Mouse (Mus musculus) heart, embryonic 14.5 days (tissue): ENCODE results near the gene Pfkfb4. TPM values are rescaled to one million over a fixed set of nuclear protein-coding genes. Genes with fewer than 3 reads are reported as not detected.

ENCODE experiments used
- ATAC-seq: fragments of 200-750 bp; cut with Nextera tagmentation; 2 replicates; pipeline ENCODE4 v1.8.0; 2017; ENCODE audit warnings: low read depth, moderate TSS enrichment; ENCODE audit not compliant: insufficient number of reproducible peaks, insufficient read depth, low FRiP score
- H3K27ac ChIP-seq, 2 experiments: fragments of 200-500 bp in 1 of 2; fragments of 300-500 bp in 1 of 2; sonication (generic) in 1 of 2; replicated peaks in 1 of 2; 2 replicates each; pipeline ENCODE4 v1.5.1; 2012 to 2014; ENCODE audit warnings: low read depth in 2 of 2, low read length in 2 of 2, control low read depth in 1 of 2, mild to moderate bottlenecking in 1 of 2, mixed read lengths in 1 of 2; ENCODE audit not compliant: control insufficient read depth in 1 of 2, insufficient read depth in 1 of 2
- H3K27me3 ChIP-seq: fragments of 300-500 bp; sonication (generic); 2 replicates; pipeline ENCODE4 v1.6.1; 2014; ENCODE audit warnings: mild to moderate bottlenecking, low read length, control low read depth; ENCODE audit not compliant: control insufficient read depth, insufficient read depth
- H3K36me3 ChIP-seq: fragments of 300-500 bp; sonication (generic); 2 replicates; pipeline ENCODE4 v1.6.1; 2014; ENCODE audit warnings: mild to moderate bottlenecking, control low read depth, low read length, mixed read lengths; ENCODE audit not compliant: control insufficient read depth, insufficient read depth
- H3K4me1 ChIP-seq, 2 experiments: fragments of 200-500 bp in 1 of 2; fragments of 300-500 bp in 1 of 2; sonication (generic) in 1 of 2; 2 replicates each; pipeline ENCODE4 v1.6.1; 2012 to 2014; ENCODE audit warnings: low read length in 2 of 2, control low read depth in 1 of 2, mixed read lengths in 1 of 2; ENCODE audit not compliant: control insufficient read depth in 2 of 2, insufficient read depth in 2 of 2
- H3K4me2 ChIP-seq: fragments of 300-500 bp; sonication (generic); 2 replicates; pipeline ENCODE4 v1.6.1; 2014; ENCODE audit warnings: mild to moderate bottlenecking, low read length
- H3K4me3 ChIP-seq, 2 experiments: fragments of 200-500 bp in 1 of 2; fragments of 300-500 bp in 1 of 2; sonication (generic) in 1 of 2; 2 replicates each; pipeline ENCODE4 v1.5.1; 2012 to 2014; ENCODE audit warnings: low read length in 2 of 2, mild to moderate bottlenecking in 2 of 2, control low read depth in 1 of 2, low read depth in 1 of 2, moderate library complexity in 1 of 2; ENCODE audit not compliant: control insufficient read depth in 1 of 2, insufficient read depth in 1 of 2
- H3K9ac ChIP-seq: fragments of 300-500 bp; sonication (generic); 2 replicates; pipeline ENCODE4 v1.6.1; 2014; ENCODE audit warnings: mild to moderate bottlenecking, low read length
- H3K9me3 ChIP-seq: fragments of 300-500 bp; sonication (generic); 2 replicates; pipeline ENCODE4 v1.6.1; 2016; ENCODE audit warnings: low read length, control low read depth; ENCODE audit not compliant: control insufficient read depth
- WGBS: fragments of 180-500 bp; shearing (Covaris S2); extraction: QIAGEN DNeasy Blood & Tissue Kit; methylation state at CpG from one replicate; pipeline ENCODE4 v1.1.7; 2014; 5-methylcytosine and 5-hydroxymethylcytosine counted together
- polyA plus RNA-seq: library from polyadenylated mRNA; unstranded; fragments of >200 nt; fragmentation: Nextera tagmentation; extraction: Ambion mirVana; gene quantifications from 2 replicates; pipeline ENCODE4 v1.2.1, GENCODE M21; 2014

Pfkfb4 gene
- polyA plus RNA-seq, 1 experiment from 2014 or later, result 2.9 TPM

- H3K27me3 ChIP-seq, result peaks cover 17% of the 10 kb centered on the region
- whole genome bisulfite sequencing, result 84% methylated on average over 11 of the region's 11 CpGs
These were observed 35.7 kb upstream of the Pfkfb4 start for GRCm38 (mm10) chr9:108955846-108956245.

GRCm38 (mm10) chr9:108963577-108963976 is 28.0 kb upstream of the Pfkfb4 start:
- H3K4me3 ChIP-seq, result no peak overlapping the region
- H3K4me2 ChIP-seq, result no peak overlapping the region
- no peaks in the 10 kb centered on the region for H3K36me3 ChIP-seq
- H3K27ac ChIP-seq, result no peak overlapping the region
- 73% methylated on average over 3 of the region's 3 CpGs for WGBS
- H3K4me1 ChIP-seq, result no peaks in the 10 kb centered on the region
- no peak overlapping the region for H3K9ac ChIP-seq
- no peaks in the 10 kb centered on the region for H3K27me3 ChIP-seq
- no peak for ATAC-seq
- no peaks in the 10 kb centered on the region for H3K9me3 ChIP-seq

More at GRCm38 (mm10) chr9:108955846-108956245, 35.7 kb upstream of the Pfkfb4 start:
- Histone ChIP-seq H3K9ac (no peak overlapping the region), H3K9me3 (no peaks in the 10 kb centered on the region), H3K4me1 (peaks cover 2 to 14% of the 10 kb centered on the region in 2 experiments; a peak in 2 of 4 replicates), H3K27ac (no peak overlapping the region), H3K4me3 (no peak overlapping the region), H3K36me3 (0 out of 2 replicates have a peak, but pooled peaks cover 2% of the 10 kb centered on the region), H3K4me2 (no peak overlapping the region)
- no peak for ATAC-seq

- H3K36me3 ChIP-seq, result no peaks in the 10 kb centered on the region
- ATAC-seq, result no peak
- H3K4me1 ChIP-seq, result no peaks in the 10 kb centered on the region
- no peak overlapping the region for H3K9ac ChIP-seq
- H3K9me3 ChIP-seq, result no peaks in the 10 kb centered on the region
- WGBS, result 63% methylated on average over 6 of the region's 6 CpGs
- H3K4me2 ChIP-seq, result no peak overlapping the region
- H3K27ac ChIP-seq, result no peak overlapping the region
- H3K4me3 ChIP-seq, result no peak overlapping the region
- no peaks in the 10 kb centered on the region for H3K27me3 ChIP-seq
These were observed 27.2 kb upstream of the Pfkfb4 start for GRCm38 (mm10) chr9:108964338-108964737.

DNA sequence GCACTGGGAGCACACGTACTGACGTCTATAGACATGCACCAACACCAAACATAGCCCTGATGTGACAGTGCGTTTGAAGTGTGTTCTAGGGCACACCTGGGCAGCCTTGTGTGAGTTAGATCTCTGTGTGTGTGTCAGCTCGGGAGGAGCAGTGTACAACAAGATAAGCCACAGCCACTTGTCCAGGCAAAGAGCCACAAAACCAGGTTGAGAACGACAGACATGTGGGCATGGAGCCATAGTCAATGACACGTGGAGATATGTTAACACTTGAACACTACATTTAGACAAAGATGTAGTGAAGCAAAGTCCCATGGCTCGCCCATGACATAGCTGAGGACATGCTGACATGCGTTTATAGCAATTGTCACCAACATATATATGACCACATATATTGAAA is 21.0 kb upstream of the Pfkfb4 start:
- no peak overlapping the region for H3K4me3 ChIP-seq
- ATAC-seq, result no peak
- no peaks in the 10 kb centered on the region for H3K9me3 ChIP-seq
- no peak overlapping the region for H3K4me2 ChIP-seq
- H3K36me3 ChIP-seq, result no peaks in the 10 kb centered on the region
- 55% methylated on average over 8 of the region's 8 CpGs for WGBS
- H3K9ac ChIP-seq, result no peak overlapping the region
- H3K27me3 ChIP-seq, result no peaks in the 10 kb centered on the region
- H3K4me1 ChIP-seq, result no peaks in the 10 kb centered on the region; a peak in 2 of 4 replicates
- H3K27ac ChIP-seq, result no peak overlapping the region

GRCm38 (mm10) chr9:108976483-108976882 is 15.1 kb upstream of the Pfkfb4 start:
- no peak overlapping the region for H3K9ac ChIP-seq
- no peaks in the 10 kb centered on the region for H3K27me3 ChIP-seq
- H3K27ac ChIP-seq, result no peak overlapping the region
- no peaks in the 10 kb centered on the region for H3K36me3 ChIP-seq
- ATAC-seq, result no peak
- no peaks in the 10 kb centered on the region for H3K9me3 ChIP-seq
- H3K4me3 ChIP-seq, result no peak overlapping the region
- 79% methylated on average over 9 of the region's 9 CpGs for WGBS
- H3K4me1 ChIP-seq, result no peaks in the 10 kb centered on the region
- no peak overlapping the region for H3K4me2 ChIP-seq

DNA sequence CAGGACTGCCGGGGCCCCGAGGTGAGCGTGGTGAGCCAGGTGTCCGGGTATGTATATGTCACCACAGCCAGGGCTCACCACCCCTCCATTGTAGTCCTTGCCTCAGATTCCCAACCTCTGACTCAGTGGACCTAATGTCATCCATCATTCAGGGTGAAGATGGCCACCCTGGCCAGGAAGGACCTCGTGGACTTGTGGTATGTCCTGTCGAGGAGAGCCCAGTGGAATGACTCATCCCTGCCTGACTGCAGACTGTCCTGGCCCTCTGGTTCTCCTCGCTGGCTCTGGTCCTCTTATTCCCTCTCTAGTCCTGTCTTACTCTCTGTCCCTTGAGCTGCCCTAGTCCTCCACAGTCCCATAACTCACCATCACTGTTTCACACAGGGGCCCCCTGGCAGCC is 13.6 kb upstream of the Pfkfb4 start:
- no peaks in the 10 kb centered on the region for H3K36me3 ChIP-seq
- no peak overlapping the region for H3K27ac ChIP-seq
- 0 out of 2 replicates have a peak, but pooled peaks have one; percentile 38 for ATAC-seq
- no peak overlapping the region for H3K4me2 ChIP-seq
- no peaks in the 10 kb centered on the region for H3K27me3 ChIP-seq
- H3K4me3 ChIP-seq, result no peak overlapping the region
- H3K9me3 ChIP-seq, result no peaks in the 10 kb centered on the region
- no peak overlapping the region for H3K9ac ChIP-seq
- 68% methylated on average over 7 of the region's 7 CpGs for whole genome bisulfite sequencing
- no peaks in the 10 kb centered on the region for H3K4me1 ChIP-seq

DNA sequence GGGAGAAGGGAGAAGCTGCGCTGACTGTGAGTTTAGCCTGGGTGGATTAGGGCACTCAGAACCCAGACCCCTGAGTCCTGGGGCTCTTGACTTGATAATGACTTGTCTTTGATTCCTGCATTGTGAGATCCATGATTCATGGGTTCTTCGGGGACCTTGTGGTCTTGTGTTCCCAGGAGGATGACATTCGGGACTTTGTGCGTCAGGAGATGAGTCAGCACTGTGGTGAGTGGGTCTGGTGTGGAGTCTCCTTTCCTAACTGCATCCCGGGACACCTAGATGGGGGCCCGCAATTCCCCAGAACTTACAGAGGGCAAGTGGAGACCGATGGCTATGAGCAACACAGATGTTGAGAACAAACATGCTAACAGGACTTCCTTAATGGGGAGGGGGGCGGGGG is 9.1 kb upstream of the Pfkfb4 start:
- Histone ChIP-seq H3K27ac (no peak overlapping the region), H3K4me1 (no peaks in the 10 kb centered on the region)
- 77% methylated on average over 8 of the region's 8 CpGs for WGBS

GRCm38 (mm10) chr9:108983209-108983608 is 8.4 kb upstream of the Pfkfb4 start:
- no peaks in the 10 kb centered on the region for H3K9me3 ChIP-seq
- H3K4me1 ChIP-seq, result peaks cover 5 to 6% of the 10 kb centered on the region in 2 experiments
- no peak overlapping the region for H3K27ac ChIP-seq
- H3K27me3 ChIP-seq, result no peaks in the 10 kb centered on the region
- WGBS, result 62% methylated on average over 9 of the region's 9 CpGs
- H3K9ac ChIP-seq, result no peak overlapping the region
- no peak overlapping the region for H3K4me2 ChIP-seq
- H3K4me3 ChIP-seq, result no peak overlapping the region
- ATAC-seq, result no peak
- no peaks in the 10 kb centered on the region for H3K36me3 ChIP-seq

More for the DNA sequence above, 9.1 kb upstream of the Pfkfb4 start:
- no peak for ATAC-seq
- H3K36me3 ChIP-seq, result no peaks in the 10 kb centered on the region
- no peak overlapping the region for H3K9ac ChIP-seq
- H3K27me3 ChIP-seq, result no peaks in the 10 kb centered on the region
- no peak overlapping the region for H3K4me3 ChIP-seq
- no peak overlapping the region for H3K4me2 ChIP-seq
- H3K9me3 ChIP-seq, result no peaks in the 10 kb centered on the region
